Mouse (Mus musculus) cerebellum, postnatal 14 days (tissue): Measurements from ENCODE around the gene Ablim1.
A peak's percentile ranks its signal among the peaks of the same experiment; 100 is the strongest.

Source experiments
- DNase-seq, 2 experiments: peaks; one replicate each; pipeline ENCODE4 v3.0.0; 2021; ENCODE audit warnings: mixed read lengths in 2 of 2

Ablim1 gene

GRCm38 (mm10) chr19:57002741-57003459, 311.8 kb downstream of the Ablim1 start:
- peak in 1 of 2 experiments; percentile 20 for DNase-seq

GRCm38 (mm10) chr19:57001926-57002325, 312.8 kb downstream of the Ablim1 start:
- DNase-seq = peak in 1 of 2 experiments; percentile 19

- DNase-seq = peak in 1 of 2 experiments; percentile 6
Observed at GRCm38 (mm10) chr19:57000592-57000991, 314.1 kb downstream of the Ablim1 start.

- peak in 1 of 2 experiments; percentile 38 for DNase-seq
Observed at GRCm38 (mm10) chr19:56999781-57000180, 314.9 kb downstream of the Ablim1 start.

GRCm38 (mm10) chr19:56998910-56999309, 315.8 kb downstream of the Ablim1 start:
- no peak for DNase-seq

GRCm38 (mm10) chr19:56998331-56998730, 316.4 kb downstream of the Ablim1 start:
- DNase-seq = peak in 1 of 2 experiments; percentile 8

- DNase-seq = no peak
Observed at GRCm38 (mm10) chr19:56997164-56997599, 317.5 kb downstream of the Ablim1 start.

GRCm38 (mm10) chr19:56995441-56995840, 319.3 kb downstream of the Ablim1 start:
- no peak for DNase-seq

- no peak for DNase-seq
Observed at GRCm38 (mm10) chr19:56994653-56995052, 320.1 kb downstream of the Ablim1 start.

- DNase-seq = no peak
Observed at GRCm38 (mm10) chr19:56993763-56994162, 321.0 kb downstream of the Ablim1 start.

- no peak for DNase-seq
Observed at GRCm38 (mm10) chr19:56992978-56993545, 321.7 kb downstream of the Ablim1 start.

- no peak for DNase-seq
Observed at GRCm38 (mm10) chr19:56990367-56991111, 324.2 kb downstream of the Ablim1 start.

GRCm38 (mm10) chr19:56989171-56989570, 325.5 kb downstream of the Ablim1 start:
- DNase-seq = no peak

- DNase-seq = peak in 1 of 2 experiments; percentile 54
Observed at GRCm38 (mm10) chr19:56984229-56984628, 330.5 kb downstream of the Ablim1 start.

GRCm38 (mm10) chr19:56983757-56984156, 331.0 kb downstream of the Ablim1 start:
- no peak for DNase-seq
